Mouse (Mus musculus) spleen, adult 2 months (tissue): ENCODE measurements around the gene Cactin.

Source experiments
- CTCF ChIP-seq: fragments of 200-500 bp; IDR thresholded peaks from 2 replicates; pipeline ENCODE4 v1.5.1; 2011; ENCODE audit warnings: mild to moderate bottlenecking, inconsistent platforms; ENCODE audit not compliant: insufficient read depth, insufficient read length, insufficient replicate concordance; ENCODE audit errors: extremely low read depth
- POLR2A ChIP-seq: fragments of 200-500 bp; IDR thresholded peaks from 2 replicates; pipeline ENCODE4 v1.6.1; 2011; ENCODE audit warnings: low read depth, low read length, inconsistent platforms

GRCm38 (mm10) chr10:81362336-81362949 is 41.5 kb downstream of the Cactin start:
- no peak for TF ChIP-seq CTCF
- TF ChIP-seq POLR2A: no peak
